Mouse (Mus musculus) bone marrow macrophage, adult 2 months (primary cell): ENCODE results near the gene Cdca3. TPM values are rescaled to one million over a fixed set of nuclear protein-coding genes. Genes with fewer than 3 reads are reported as not detected.

Experiments
- H3K27ac ChIP-seq: 2 replicates; pipeline ENCODE4 v1.5.1; 2012; ENCODE audit warnings: low read depth, low read length; ENCODE audit not compliant: insufficient read depth
- H3K4me1 ChIP-seq: 2 replicates; pipeline ENCODE4 v1.6.1; 2012; ENCODE audit warnings: low read length; ENCODE audit not compliant: control insufficient read depth, insufficient read depth
- H3K4me3 ChIP-seq: 2 replicates; pipeline ENCODE4 v1.5.1; 2012; ENCODE audit warnings: mild to moderate bottlenecking, low read length, moderate library complexity; ENCODE audit not compliant: insufficient read depth
- CTCF ChIP-seq: IDR thresholded peaks from 2 replicates; pipeline ENCODE4 v1.5.1; 2012; ENCODE audit warnings: low read depth, mild to moderate bottlenecking, low read length, moderate library complexity
- POLR2A ChIP-seq: IDR thresholded peaks from 2 replicates; pipeline ENCODE4 v1.6.1; 2012; ENCODE audit warnings: mild to moderate bottlenecking, low read depth, low read length, borderline replicate concordance
- polyA plus RNA-seq: library from polyadenylated mRNA; stranded (reverse); fragments of >200 nt; gene quantifications from 2 replicates; pipeline ENCODE4 v1.2.4, GENCODE M21; 2012; ENCODE audit not compliant: missing spikeins, insufficient read depth, insufficient read length

Cdca3 gene
- polyA plus RNA-seq, 1 experiment: 76.5 TPM

DNA sequence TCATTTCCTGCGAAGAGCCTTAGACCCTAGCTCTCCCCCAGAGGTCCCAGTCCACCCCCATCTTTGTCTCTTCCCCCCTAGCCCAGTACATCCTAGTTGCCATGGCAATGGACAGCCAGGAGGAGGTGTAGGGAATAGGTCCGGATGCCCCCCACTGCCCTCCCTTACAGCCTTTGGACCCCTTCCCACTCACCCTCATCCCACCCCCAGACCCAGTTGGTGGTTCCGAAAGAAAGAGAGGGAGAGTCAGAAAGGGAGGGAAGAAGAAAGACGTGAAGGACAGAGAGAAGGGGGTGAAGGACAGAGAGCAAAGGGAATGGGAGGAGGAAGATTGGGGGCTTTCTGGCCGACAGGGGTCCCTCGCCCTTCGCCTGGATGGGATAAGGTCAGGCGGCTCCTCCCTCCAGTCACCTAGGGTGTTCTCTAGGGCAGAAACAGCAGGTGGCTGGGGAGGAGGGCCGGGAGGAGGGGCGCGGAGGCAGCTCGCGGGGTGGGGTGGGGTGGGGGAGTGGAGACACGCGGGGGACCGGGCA, 33.8 kb downstream of the Cdca3 start:
- H3K4me1 ChIP-seq: peaks cover 22% of the 10 kb centered on the region
- TF ChIP-seq CTCF (no peak), POLR2A (no peak)
- peak overlapping the region; percentile 92 for H3K4me3 ChIP-seq
- H3K27ac ChIP-seq: peak overlapping the region; percentile 70

DNA sequence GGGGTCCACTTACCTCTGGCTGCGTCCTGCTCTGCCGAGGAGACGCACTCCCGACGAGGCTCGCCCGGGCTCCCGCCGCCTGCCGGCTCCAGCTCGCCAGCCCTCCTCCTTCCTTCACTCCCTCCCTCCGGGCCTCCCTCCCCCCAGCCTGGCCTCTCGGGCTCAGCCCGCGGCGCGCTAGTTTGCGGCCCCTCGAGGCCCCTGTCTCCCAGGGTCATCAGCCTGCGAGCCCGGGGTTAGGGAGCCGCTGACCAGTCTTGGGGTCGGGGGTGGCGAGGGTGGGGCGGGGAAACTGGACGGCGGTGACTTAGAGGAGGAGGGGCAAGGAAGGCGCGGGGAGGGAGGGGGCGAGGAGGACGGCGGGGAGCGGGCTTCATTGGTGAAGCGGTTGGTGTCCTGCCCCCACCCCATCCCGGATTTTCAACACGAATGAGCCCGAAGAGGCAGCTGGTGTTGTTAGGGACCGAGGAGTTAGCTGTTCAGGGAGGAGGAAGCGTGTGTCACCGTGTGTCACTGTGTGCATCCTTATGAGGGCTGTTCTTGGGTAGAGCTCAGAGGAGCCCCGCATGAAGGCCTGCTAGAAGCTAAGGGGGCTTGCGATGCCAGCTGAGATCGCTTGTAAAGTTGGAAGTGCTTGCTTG, 34.4 kb downstream of the Cdca3 start, which contains the start of gene Gpr162:
Gene Gpr162, minus strand, starts transcription at position 326 of the 641 bp plus-strand sequence.
- H3K4me1 ChIP-seq: peaks cover 22% of the 10 kb centered on the region
- no peak for TF ChIP-seq CTCF
- no peak for TF ChIP-seq POLR2A
- peak within 1 kb of the TSS; percentile 75 for H3K27ac ChIP-seq
- H3K4me3 ChIP-seq: peak within 1 kb of the TSS; percentile 92

DNA sequence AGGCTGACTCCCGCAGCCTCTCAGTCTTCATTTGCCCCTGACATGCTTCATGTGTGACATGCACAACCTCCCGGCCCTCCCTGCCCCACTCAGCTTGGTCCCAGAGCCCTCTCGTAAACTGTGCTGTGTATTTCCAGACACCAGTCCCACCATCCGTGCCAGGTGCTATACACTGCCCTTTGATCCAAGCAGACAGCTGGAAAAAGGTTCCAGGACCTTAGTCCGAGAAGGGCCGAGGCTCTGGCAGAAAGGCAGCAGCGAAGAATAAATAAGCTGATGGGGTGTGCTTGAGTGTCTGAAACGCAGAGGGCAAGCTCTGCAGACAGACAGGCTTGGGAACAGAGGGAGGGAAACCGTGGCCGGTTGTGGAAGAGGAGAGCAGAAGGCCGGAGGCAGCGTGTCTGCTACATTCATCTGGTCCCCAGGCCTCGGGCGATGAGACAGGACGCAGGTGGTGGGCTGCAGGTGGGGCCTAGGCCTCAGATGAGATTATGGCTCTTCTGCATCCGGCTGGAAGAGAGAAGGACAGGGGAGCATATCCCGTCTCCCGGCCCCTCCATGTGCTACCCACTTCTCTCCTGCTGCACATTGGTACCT, 36.5 kb downstream of the Cdca3 start:
- H3K4me3 ChIP-seq: no peak overlapping the region
- peaks cover 22% of the 10 kb centered on the region for H3K4me1 ChIP-seq
- TF ChIP-seq POLR2A (no peak), CTCF (no peak)
- no peak overlapping the region for H3K27ac ChIP-seq

DNA sequence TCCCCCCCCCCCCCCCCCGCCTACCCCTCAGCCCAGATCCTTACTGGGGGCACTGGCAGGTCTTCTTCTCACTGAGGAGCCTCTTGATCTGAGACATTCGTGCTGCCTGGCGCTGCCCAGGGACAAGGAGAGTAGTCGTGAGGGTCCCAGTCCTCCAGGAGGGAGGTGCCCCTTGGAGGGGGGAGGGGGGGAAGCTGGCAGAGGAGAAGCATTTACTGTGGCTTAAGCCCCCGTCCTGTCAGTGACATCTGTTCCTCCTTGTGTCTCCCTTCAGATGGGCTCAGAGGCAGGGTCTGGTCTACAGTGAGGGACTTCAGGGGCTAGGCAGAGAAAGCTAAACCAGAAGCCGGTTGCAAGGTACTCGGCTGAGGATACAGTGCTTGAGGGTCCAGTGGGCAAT, 37.2 kb downstream of the Cdca3 start:
- Histone ChIP-seq H3K4me1 (peaks cover 22% of the 10 kb centered on the region), H3K27ac (no peak overlapping the region), H3K4me3 (no peak overlapping the region)
- TF ChIP-seq CTCF: no peak
- TF ChIP-seq POLR2A: no peak

DNA sequence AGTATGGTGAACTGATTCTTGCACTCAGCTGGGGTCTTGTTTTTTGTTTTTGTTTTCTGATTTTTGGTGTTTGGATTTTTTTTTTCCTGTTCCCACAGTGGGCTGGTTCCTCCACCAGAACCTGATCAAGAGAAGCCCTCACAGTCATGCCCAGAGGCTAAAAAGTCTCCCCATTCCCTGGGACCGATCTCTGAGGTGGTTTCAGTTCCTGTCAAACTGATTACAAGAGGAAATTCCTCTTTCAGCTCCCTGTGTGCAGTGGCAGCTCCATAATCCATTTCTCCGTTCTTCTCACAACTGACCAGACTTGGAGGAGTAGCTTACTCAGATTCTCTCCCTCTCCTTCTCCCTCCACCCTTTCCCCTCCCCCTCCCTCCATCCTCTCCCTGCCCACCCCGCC, 45.0 kb downstream of the Cdca3 start:
- TF ChIP-seq CTCF (no peak), POLR2A (no peak)
- Histone ChIP-seq H3K4me1 (peaks cover 15% of the 10 kb centered on the region), H3K4me3 (no peak overlapping the region), H3K27ac (peak overlapping the region; percentile 72)

DNA sequence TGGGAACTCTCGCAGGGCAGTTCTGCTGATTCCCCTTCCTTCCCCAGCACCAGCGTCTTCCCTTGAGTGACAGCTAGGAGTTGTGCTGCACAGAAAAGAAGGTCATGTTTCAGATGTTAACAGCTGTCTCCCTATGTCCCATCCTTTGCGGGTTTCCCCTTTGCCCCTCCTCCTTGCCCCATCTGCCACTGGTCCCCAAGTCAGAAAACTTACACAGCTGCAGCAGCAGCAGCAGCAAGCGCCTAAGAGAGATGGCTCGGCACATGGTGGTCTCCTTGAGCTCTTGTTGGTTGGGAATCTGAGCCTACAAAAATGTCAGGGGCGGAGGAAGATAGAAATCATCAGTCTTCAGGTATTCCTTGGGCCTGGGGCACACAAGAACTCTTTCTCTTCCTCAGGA, 50.0 kb downstream of the Cdca3 start:
- Histone ChIP-seq H3K4me1 (peaks cover 10% of the 10 kb centered on the region), H3K4me3 (no peak overlapping the region), H3K27ac (no peak overlapping the region)
- TF ChIP-seq CTCF: no peak
- no peak for TF ChIP-seq POLR2A

DNA sequence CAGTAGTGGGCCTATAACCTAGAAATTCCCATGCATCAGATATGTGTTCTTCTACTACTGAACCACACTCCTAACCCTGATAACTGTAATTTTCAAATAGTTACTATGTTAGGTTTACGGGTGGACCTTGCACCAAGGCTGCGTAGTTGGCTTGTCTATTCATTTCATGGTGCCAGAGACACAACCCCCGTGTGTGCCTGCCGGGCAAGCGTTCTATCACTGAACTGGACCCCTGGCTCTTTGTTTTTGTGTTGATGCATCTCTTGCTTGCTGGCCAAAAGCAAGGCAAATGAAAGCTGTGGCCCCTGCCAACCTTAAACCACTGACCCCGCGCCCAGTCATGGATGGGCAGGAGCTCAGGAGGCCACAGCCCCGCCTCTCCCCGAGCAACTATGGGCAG, 52.5 kb downstream of the Cdca3 start:
- Histone ChIP-seq H3K4me3 (no peak overlapping the region), H3K27ac (no peak overlapping the region), H3K4me1 (peaks cover 3% of the 10 kb centered on the region; the same call in 1 of the 2 replicates)
- TF ChIP-seq CTCF: no peak
- TF ChIP-seq POLR2A: no peak

Other genes starting within 250 kb of the Cdca3 start
- not detected in 2 replicates for gene C1s2, start 193.5 kb upstream of the Cdca3 start, polyA plus RNA-seq
- 57.4 and 70.0 TPM in 2 replicates for gene Lpcat3, start 166.5 kb upstream of the Cdca3 start, polyA plus RNA-seq
- gene Emg1, start 117.4 kb upstream of the Cdca3 start, polyA plus RNA-seq: 48.2 and 54.9 TPM in 2 replicates
- 94.1 and 97.8 TPM in 2 replicates for gene Phb2, start 117.2 kb upstream of the Cdca3 start, polyA plus RNA-seq
- 583 and 614 TPM in 2 replicates for gene Ptpn6, start 90.8 kb upstream of the Cdca3 start, polyA plus RNA-seq
- gene Grcc10, start 88.2 kb upstream of the Cdca3 start, polyA plus RNA-seq: 221 and 253 TPM in 2 replicates
- not detected in 2 replicates for gene Gm45234, start 73.5 kb upstream of the Cdca3 start, polyA plus RNA-seq
- gene Atn1, start 73.0 kb upstream of the Cdca3 start, polyA plus RNA-seq: 30.1 and 34.0 TPM in 2 replicates
- 1.4 and 2.6 TPM in 2 replicates for gene Eno2, start 59.9 kb upstream of the Cdca3 start, polyA plus RNA-seq
- not detected in 2 replicates for gene Lrrc23, start 49.8 kb upstream of the Cdca3 start, polyA plus RNA-seq
- gene Spsb2, start 20.9 kb upstream of the Cdca3 start, polyA plus RNA-seq: 31.4 and 43.6 TPM in 2 replicates
- 224 and 232 TPM in 2 replicates for gene Tpi1, start 15.3 kb upstream of the Cdca3 start, polyA plus RNA-seq
- 62.3 and 65.0 TPM in 2 replicates for gene Usp5, start 63 bp upstream of the Cdca3 start, polyA plus RNA-seq
- gene Gnb3, start 10.7 kb downstream of the Cdca3 start, polyA plus RNA-seq: not detected in 2 replicates
- 12.1 and 12.9 TPM in 2 replicates for gene P3h3, start 28.2 kb downstream of the Cdca3 start, polyA plus RNA-seq
- gene Gpr162, start 34.4 kb downstream of the Cdca3 start, polyA plus RNA-seq: 43.3 and 52.6 TPM in 2 replicates
- 20.6 and 23.4 TPM in 2 replicates for gene Cd4, start 58.7 kb downstream of the Cdca3 start, polyA plus RNA-seq
- gene Lag3, start 82.2 kb downstream of the Cdca3 start, polyA plus RNA-seq: 0.44 TPM in 1 of 2 replicates, not detected in the other
- 820 and 821 TPM in 2 replicates for gene Ptms, start 90.6 kb downstream of the Cdca3 start, polyA plus RNA-seq
- 186 and 188 TPM in 2 replicates for gene Mlf2, start 101.8 kb downstream of the Cdca3 start, polyA plus RNA-seq
- gene Cops7a, start 136.0 kb downstream of the Cdca3 start, polyA plus RNA-seq: 49.3 and 58.7 TPM in 2 replicates
- gene Pianp, start 167.1 kb downstream of the Cdca3 start, polyA plus RNA-seq: 5.5 and 7.2 TPM in 2 replicates
- gene Zfp384, start 179.6 kb downstream of the Cdca3 start, polyA plus RNA-seq: 82.7 and 83.1 TPM in 2 replicates
- gene Ing4, start 210.2 kb downstream of the Cdca3 start, polyA plus RNA-seq: 110 and 113 TPM in 2 replicates
- gene Acrbp, start 220.1 kb downstream of the Cdca3 start, polyA plus RNA-seq: 28.7 and 29.3 TPM in 2 replicates
- gene Lpar5, start 238.4 kb downstream of the Cdca3 start, polyA plus RNA-seq: 33.2 and 43.3 TPM in 2 replicates